Mouse (Mus musculus) adrenal gland, postnatal 4 days (tissue): ENCODE measurements at regions not wholly inside any gene's neighbourhood (a gene's known extent, or its start where the extent isn't known, plus 50 kb on each side); places are given as distances from the start of the nearest gene placed in this dataset.

Experiments used
- DNase-seq, 2 experiments: peaks; one replicate each; pipeline ENCODE4 v3.0.0; 2021 to 2022; ENCODE audit warnings: low spot score in 2 of 2, mixed read lengths in 2 of 2

- DNase-seq, result no peak
Observed at GRCm38 (mm10) chr19:60040721-60041120, 97.3 kb upstream of the Rab11fip2 start.

DNA sequence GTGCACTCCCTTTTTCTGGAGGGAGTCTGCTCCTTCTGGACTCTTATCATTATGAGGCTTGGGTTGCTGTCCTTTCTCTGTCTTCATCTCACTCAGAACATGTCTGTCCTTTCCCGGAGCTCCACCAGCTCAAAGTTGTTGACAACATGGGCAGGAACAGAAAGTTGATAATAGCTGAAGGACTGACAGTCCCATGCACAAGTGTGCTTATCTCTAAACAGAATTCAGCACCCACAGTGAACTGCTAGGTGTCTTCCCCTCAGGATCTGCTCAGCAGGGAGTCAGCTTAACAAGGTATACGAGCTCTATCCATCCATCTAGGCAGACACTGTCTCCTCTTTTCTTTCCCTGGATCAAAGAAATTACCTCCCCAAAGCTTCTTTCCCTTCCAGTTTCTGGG, 89.2 kb upstream of the Rab11fip2 start:
- DNase-seq, result no peak

GRCm38 (mm10) chr19:60030212-60030788, 86.8 kb upstream of the Rab11fip2 start:
- DNase-seq, result no peak

- no peak for DNase-seq
Observed at GRCm38 (mm10) chr19:60029720-60030119, 86.3 kb upstream of the Rab11fip2 start.

DNA sequence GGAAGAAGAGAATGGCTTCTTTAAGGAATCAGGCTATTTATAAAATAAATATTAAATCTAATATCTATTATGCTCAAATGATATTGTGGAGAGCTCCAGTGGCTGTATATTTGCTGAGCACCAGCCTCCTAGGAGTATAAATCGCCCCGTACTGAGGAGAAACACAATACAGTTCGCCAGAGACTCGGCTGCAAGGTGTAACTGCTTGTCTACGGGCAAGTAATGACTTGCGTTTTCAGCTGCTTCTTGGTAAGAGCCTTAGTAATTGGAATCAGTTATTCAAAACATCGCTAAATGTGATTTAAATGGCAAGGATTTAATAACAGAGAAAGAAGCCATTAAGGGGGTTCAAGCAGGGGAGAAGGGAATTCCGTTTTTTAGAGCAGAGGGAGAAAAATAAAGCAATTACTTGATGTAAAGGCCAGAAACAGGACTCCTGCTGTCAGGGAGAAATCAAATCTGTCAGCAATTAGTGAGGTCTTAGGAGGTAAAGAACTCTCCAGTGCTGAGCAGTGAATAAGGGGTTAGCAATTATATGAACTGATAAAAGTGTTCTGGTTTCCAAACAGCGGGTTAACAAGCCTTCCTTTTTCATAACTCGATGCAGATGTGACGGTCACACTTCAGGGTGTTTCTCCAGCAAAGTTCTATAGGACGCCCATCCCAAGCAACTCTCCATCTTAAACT, 72.3 kb upstream of the Rab11fip2 start:
- DNase-seq, result no peak

DNA sequence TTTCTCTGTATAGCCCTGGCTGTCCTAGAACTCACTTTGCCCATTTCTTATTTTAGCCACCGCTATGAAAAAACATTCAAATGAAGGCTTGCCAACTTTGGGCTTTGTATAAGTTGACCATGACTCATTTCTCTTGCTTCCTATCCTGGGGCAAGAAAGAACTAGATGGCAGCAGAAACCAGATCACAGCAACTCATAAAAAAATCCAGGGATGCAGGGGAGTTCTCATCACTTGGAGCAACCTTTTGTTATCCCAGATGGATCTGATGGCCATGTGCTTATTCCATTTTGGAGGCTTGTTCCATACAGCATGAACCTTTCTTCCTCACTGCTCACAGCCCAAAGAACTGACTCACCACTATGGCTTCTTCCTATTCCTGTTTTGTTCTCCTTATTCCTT, 52.1 kb upstream of the Rab11fip2 start:
- DNase-seq, result no peak
